Mouse (Mus musculus) G1E (cell line): ENCODE measurements around the gene Ptpn7. TPM values are rescaled to one million over a fixed set of nuclear protein-coding genes. Genes with fewer than 3 reads are reported as not detected.

Source experiments
- ATAC-seq: 2 replicates; pipeline ENCODE4 v1.8.0; 2016; ENCODE audit warnings: mild to moderate bottlenecking; ENCODE audit not compliant: insufficient number of reproducible peaks, poor library complexity, low FRiP score, severe bottlenecking; ENCODE audit errors: extremely low read depth
- DNase-seq: peaks from one replicate; pipeline ENCODE4 v3.0.0; 2012; ENCODE audit warnings: low spot score
- H3K27me3 ChIP-seq: 2 replicates; pipeline ENCODE4 v1.6.1; 2012; ENCODE audit warnings: mild to moderate bottlenecking, low read length, inconsistent platforms; ENCODE audit not compliant: insufficient read depth
- H3K36me3 ChIP-seq: replicated peaks from 2 replicates; pipeline ENCODE3; 2012; ENCODE audit warnings: mild to moderate bottlenecking, inconsistent platforms
- H3K4me1 ChIP-seq: 2 replicates; pipeline ENCODE4 v1.6.1; 2012; ENCODE audit warnings: low read depth, low read length, inconsistent platforms, mixed read lengths; ENCODE audit not compliant: insufficient read depth
- H3K4me3 ChIP-seq: 2 replicates; pipeline ENCODE4 v1.5.1; 2012; ENCODE audit warnings: low read depth, mild to moderate bottlenecking, inconsistent platforms, low read length, moderate library complexity, mixed read lengths
- H3K9me3 ChIP-seq: replicated peaks from 2 replicates; pipeline ENCODE4 v1.6.1; 2012; ENCODE audit warnings: inconsistent platforms
- CTCF ChIP-seq: IDR thresholded peaks from 2 replicates; pipeline ENCODE4 v1.5.1; 2012; ENCODE audit warnings: low read depth, low read length, inconsistent platforms, mixed read lengths
- GATA1 ChIP-seq: IDR thresholded peaks from 2 replicates; pipeline ENCODE4 v1.6.1; 2012; ENCODE audit warnings: borderline replicate concordance, low read length, inconsistent platforms, mixed read lengths
- GATA2 ChIP-seq: IDR thresholded peaks from 2 replicates; pipeline ENCODE4 v1.6.1; 2012; ENCODE audit warnings: low read depth, low read length, inconsistent platforms, borderline replicate concordance
- POLR2AphosphoS5 ChIP-seq: IDR thresholded peaks from 2 replicates; pipeline ENCODE4 v1.6.1; 2012; ENCODE audit warnings: low read depth, low read length, inconsistent platforms; ENCODE audit not compliant: insufficient replicate concordance
- TAL1 ChIP-seq: conservative IDR thresholded peaks from 2 replicates; pipeline ENCODE4 v1.6.1; 2012; ENCODE audit warnings: low read depth, low read length, inconsistent platforms, mixed read lengths
- polyA plus RNA-seq: library from polyadenylated mRNA; stranded (reverse); fragments of >175 nt; gene quantifications from 2 replicates; pipeline ENCODE4 v1.2.3, GENCODE M21; 2012
- total RNA-seq, 2 experiments: library from RNA; stranded (forward) in 1 of 2; stranded (reverse) in 1 of 2; fragments of 200-1000 nt in 1 of 2; fragments of >200 nt in 1 of 2; fragmentation: Nextera tagmentation in 1 of 2; gene quantifications; 2 replicates each; pipeline ENCODE4 v1.2.3; 2014 to 2017

The Ptpn7 gene
- total RNA-seq (2014; fragmentation: Nextera tagmentation), result 132 and 147 TPM in 2 replicates
- 212 and 227 TPM in 2 replicates for total RNA-seq (2017)
- 341 and 359 TPM in 2 replicates for polyA plus RNA-seq

GRCm38 (mm10) chr1:135132473-135132872 is at the start of gene Ptpn7:
Gene Ptpn7 (plus strand): TSS chr1:135132700.
- peak; percentile 50 for ATAC-seq
- peaks cover 99% of the 10 kb centered on the region for H3K4me1 ChIP-seq
- H3K9me3 ChIP-seq, result no peaks in the 10 kb centered on the region
- H3K4me3 ChIP-seq, result peak within 1 kb of the TSS; percentile 77
- peak; percentile 97 for DNase-seq
- H3K36me3 ChIP-seq, result peaks cover 63% of the 10 kb centered on the region
- TF ChIP-seq CTCF (peak; percentile 85), TAL1 (no peak), POLR2AphosphoS5 (no peak), GATA2 (no peak), GATA1 (no peak)
- no peaks in the 10 kb centered on the region; the same call in 1 of the 2 replicates for H3K27me3 ChIP-seq

DNA sequence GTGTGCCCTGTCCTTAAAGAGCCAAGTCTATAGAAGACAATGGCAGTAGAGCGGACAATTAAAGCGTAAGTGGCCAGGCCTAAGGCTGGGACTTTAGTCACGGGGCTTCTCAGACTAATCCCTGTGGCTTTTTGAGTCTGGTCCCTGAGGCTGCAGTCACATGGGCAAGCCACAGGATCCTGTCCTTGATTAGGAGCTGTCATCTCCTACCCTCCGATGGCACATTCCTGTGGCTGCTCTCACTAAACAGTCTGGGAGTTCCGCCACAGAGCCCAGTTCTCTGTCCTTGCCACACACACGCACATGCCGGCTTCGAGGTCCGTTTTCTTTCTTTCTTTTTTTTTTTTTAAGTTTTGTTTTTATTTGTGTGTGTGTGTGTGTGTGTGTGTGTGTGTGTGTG is 49.0 kb upstream of the Ptpn7 start:
- ATAC-seq (no peak), DNase-seq (no peak)
- no peaks in the 10 kb centered on the region for H3K9me3 ChIP-seq
- no peak overlapping the region for H3K4me3 ChIP-seq
- TF ChIP-seq POLR2AphosphoS5 (no peak), GATA1 (no peak), TAL1 (no peak), CTCF (no peak), GATA2 (no peak)
- no peaks in the 10 kb centered on the region for H3K4me1 ChIP-seq
- peaks cover 12% of the 10 kb centered on the region; the same call in 1 of the 2 replicates for H3K27me3 ChIP-seq
- H3K36me3 ChIP-seq, result no peaks in the 10 kb centered on the region

GRCm38 (mm10) chr1:135085296-135085871 is 47.1 kb upstream of the Ptpn7 start:
- TF ChIP-seq GATA2 (no peak), TAL1 (no peak), CTCF (no peak), POLR2AphosphoS5 (no peak), GATA1 (no peak)
- Histone ChIP-seq H3K9me3 (no peaks in the 10 kb centered on the region), H3K36me3 (no peaks in the 10 kb centered on the region), H3K4me1 (no peaks in the 10 kb centered on the region), H3K27me3 (peaks cover 22% of the 10 kb centered on the region; the same call in 1 of the 2 replicates), H3K4me3 (no peak overlapping the region)
- ATAC-seq (no peak), DNase-seq (no peak)

- H3K4me1 ChIP-seq, result no peaks in the 10 kb centered on the region
- TF ChIP-seq POLR2AphosphoS5, result no peak
- TF ChIP-seq GATA1, result no peak
- TF ChIP-seq CTCF, result no peak
- no peak for TF ChIP-seq GATA2
- no peak for TF ChIP-seq TAL1
- ATAC-seq (no peak), DNase-seq (no peak)
- no peaks in the 10 kb centered on the region for H3K36me3 ChIP-seq
- no peaks in the 10 kb centered on the region for H3K9me3 ChIP-seq
- peaks cover 25% of the 10 kb centered on the region for H3K27me3 ChIP-seq
- no peak overlapping the region for H3K4me3 ChIP-seq
Observed at GRCm38 (mm10) chr1:135086015-135086414, 46.5 kb upstream of the Ptpn7 start.

DNA sequence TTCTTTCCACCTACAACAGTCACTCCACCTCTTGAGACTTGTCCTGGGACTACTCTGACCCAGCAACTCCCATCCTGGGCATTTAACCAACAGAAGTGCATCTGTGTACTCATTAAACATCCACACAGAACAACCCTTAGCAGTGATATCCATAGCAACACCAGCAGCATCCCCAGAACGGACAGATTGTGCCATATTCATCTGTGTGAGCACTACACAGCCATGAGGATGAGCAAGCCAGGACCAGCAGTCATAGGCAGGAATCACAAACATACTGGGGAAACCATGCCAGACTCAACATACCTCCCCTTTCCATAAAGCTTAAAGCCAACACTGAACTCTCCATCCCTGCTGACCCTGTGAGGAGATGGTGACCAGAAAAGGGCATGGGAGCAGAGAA is 45.1 kb upstream of the Ptpn7 start:
- peaks cover 28% of the 10 kb centered on the region for H3K27me3 ChIP-seq
- no peaks in the 10 kb centered on the region for H3K36me3 ChIP-seq
- DNase-seq (no peak), ATAC-seq (no peak)
- H3K9me3 ChIP-seq, result no peaks in the 10 kb centered on the region
- H3K4me1 ChIP-seq, result no peaks in the 10 kb centered on the region
- TF ChIP-seq GATA1 (no peak), CTCF (no peak), POLR2AphosphoS5 (no peak)
- no peak overlapping the region for H3K4me3 ChIP-seq

GRCm38 (mm10) chr1:135089626-135090025 is 42.9 kb upstream of the Ptpn7 start:
- H3K4me3 ChIP-seq, result no peak overlapping the region
- ATAC-seq (no peak), DNase-seq (no peak)
- H3K9me3 ChIP-seq, result no peaks in the 10 kb centered on the region
- no peaks in the 10 kb centered on the region for H3K4me1 ChIP-seq
- H3K27me3 ChIP-seq, result peaks cover 30% of the 10 kb centered on the region
- no peaks in the 10 kb centered on the region for H3K36me3 ChIP-seq
- TF ChIP-seq GATA1 (no peak), TAL1 (no peak), CTCF (no peak), GATA2 (no peak), POLR2AphosphoS5 (no peak)
